Mouse (Mus musculus): Measurements from ENCODE around the gene Erbb3. TPM values are rescaled to one million over a fixed set of nuclear protein-coding genes. Genes with fewer than 3 reads are reported as not detected.
"Not testable (repeated sequence)": the region's sequence is repeated elsewhere in the genome, so short reads cannot be mapped to it uniquely, and the experiment has no call there.

Erbb3 gene
- 20.0 and 24.9 TPM in 2 replicates for polyA plus RNA-seq (2012; rRNA removed)

DNA sequence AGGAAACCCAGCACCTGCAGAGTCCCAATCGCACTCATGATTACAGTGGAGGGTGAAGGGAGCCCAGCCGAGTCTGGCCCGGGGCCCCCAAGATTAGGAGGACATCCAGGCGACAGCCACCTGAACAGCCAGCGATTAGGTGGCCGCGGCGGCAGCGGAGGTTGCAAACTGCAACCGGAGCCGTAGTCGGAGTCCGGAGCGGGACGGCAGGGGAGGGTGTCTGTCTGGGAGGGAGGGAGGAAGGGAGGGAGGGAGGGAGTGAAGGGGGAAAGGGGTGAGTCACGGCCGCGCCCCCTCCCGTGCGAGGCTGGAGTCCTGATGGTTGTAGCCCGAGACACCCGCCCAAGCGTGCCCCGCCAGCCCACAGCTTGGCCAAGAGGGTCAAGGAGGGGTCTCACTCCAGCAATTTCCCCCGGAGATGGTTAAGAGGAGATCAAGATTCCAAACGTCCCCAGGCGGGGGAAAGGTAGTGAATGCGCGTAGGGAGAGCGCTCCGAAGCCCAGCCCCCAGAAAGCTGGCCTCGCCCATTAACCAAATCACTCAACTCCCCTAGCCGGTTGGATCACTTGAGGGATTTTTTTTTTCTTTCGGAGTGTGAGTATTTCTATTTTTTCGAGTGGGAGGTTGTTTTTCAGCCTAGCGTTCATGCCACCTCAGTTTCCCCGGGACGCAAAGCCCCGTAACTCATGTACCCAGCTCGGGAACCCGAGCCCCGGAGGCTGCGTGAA is at the start of gene Erbb3:
TSS of gene Erbb3 (minus strand) at position 189 of the 729 bp plus-strand sequence.
- TF ChIP-seq POLR2A (IDR thresholded peaks at IDR 0.05; ENCODE audit: borderline replicate concordance, extremely low read depth, low read depth, low read length) (peak; percentile 13; the same call in 1 of the 2 replicates), CTCF (IDR thresholded peaks at IDR 0.05; ENCODE audit: insufficient read depth, low read length) (no peak)
- Histone ChIP-seq H3K4me3 (replicated peaks; ENCODE audit: extremely low read depth, low read depth, low read length) (peak within 1 kb of the TSS; percentile 78), H3K4me1 (ENCODE audit: control insufficient read depth, insufficient read depth, low read length) (no peaks in the 10 kb centered on the region)
- DNase-seq, result peak; percentile 85
- under 1% methylated on average over 33 of the region's 43 CpGs for WGBS

DNA sequence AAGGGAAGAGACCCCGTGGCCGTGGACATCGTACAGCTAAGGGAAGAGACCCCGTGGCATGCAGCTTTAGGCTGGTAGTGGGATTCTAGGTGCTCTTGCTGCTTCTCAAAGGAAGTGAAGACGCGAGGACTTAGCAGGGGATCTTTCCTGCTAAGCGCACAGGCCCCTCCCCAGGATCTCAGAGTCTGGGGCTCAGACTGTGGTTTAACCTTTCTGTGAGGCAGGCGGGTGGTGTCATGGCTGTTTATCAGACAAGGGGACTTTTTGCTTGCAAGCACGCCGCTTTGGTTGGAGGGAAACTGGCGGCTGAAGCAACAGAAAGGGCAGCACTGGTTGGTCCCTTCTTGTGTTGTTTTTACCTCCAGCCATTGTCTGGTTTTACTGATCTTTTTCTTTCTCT is 47.6 kb upstream of the Erbb3 start:
- no peaks in the 10 kb centered on the region for H3K4me1 ChIP-seq (ENCODE audit: control insufficient read depth, insufficient read depth, low read length)
- no peak for TF ChIP-seq CTCF (IDR thresholded peaks at IDR 0.05; ENCODE audit: insufficient read depth, low read length)
- no peak for TF ChIP-seq POLR2A (IDR thresholded peaks at IDR 0.05; ENCODE audit: borderline replicate concordance, extremely low read depth, low read depth, low read length)
- DNase-seq, result no peak
- H3K4me3 ChIP-seq (replicated peaks; ENCODE audit: extremely low read depth, low read depth, low read length), result no peak overlapping the region
- 28% methylated on average over 11 of the region's 11 CpGs for WGBS

DNA sequence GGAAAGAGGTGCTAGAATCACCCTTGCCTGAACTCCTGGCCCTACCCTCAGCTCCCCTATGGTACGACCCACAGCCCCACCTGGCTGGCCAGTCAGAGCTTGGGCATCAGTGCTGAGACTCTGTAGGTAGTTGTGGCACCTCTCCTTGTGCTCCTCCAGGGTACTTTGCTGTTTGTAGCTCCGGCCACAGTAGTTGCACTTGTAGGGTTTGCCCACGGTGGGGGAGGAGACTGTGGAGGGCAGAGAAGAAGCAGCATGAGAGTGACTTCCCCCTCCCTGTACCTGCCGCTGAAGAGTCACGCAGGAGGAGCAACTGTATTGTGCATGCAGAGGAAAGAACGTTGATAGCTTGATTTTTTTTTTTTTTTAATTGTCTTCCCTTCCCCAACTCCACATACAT is 47.1 kb upstream of the Erbb3 start:
- H3K4me1 ChIP-seq (ENCODE audit: control insufficient read depth, insufficient read depth, low read length), result no peaks in the 10 kb centered on the region
- no peak for DNase-seq
- no peak overlapping the region for H3K4me3 ChIP-seq (replicated peaks; ENCODE audit: extremely low read depth, low read depth, low read length)
- 43% methylated on average over 6 of the region's 6 CpGs for WGBS
- TF ChIP-seq POLR2A (IDR thresholded peaks at IDR 0.05; ENCODE audit: borderline replicate concordance, extremely low read depth, low read depth, low read length) (no peak), CTCF (IDR thresholded peaks at IDR 0.05; ENCODE audit: insufficient read depth, low read length) (no peak)

DNA sequence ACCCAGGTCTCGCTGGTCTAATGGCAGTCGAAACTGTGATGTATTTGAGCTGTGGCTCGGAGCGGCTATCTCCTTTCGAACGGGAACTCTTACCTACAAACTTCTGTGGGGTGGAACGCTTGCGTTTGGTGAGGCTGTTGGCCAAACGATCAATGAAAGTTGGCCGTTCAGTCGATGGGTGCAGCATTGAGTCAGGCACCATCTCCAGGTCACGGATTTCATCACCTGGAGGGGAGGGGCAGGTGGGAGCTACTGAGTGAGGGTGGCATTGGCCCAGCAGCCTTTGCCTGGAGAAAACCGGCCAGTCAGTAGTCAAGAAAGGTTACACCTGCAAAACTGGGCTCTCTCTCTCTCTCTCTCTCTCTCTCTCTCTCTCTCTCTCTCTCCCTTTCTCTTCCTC is 46.2 kb upstream of the Erbb3 start:
- DNase-seq, result no peak

DNA sequence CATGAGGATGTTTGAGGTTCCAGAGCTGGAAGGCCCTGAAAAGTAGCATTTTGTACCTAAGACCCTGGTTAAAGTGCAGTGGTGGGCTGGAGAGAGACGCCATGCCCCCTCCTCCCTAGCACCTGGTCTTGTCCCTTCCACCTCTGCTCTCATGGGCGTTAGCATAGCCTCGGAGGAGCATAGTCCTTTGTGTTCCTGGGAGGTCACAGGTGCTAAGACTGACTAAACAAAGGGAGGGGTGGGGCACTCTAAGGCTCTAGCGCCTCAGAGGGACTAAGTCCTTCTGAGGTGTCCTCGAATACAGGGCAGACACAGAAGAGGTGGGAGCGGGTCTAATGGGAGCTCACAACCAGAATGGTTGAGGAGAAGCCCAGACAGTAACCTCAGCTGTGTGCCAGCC is 42.1 kb upstream of the Erbb3 start:
- DNase-seq, result no peak
- H3K4me3 ChIP-seq (replicated peaks; ENCODE audit: extremely low read depth, low read depth, low read length), result no peak overlapping the region
- no peak for TF ChIP-seq CTCF (IDR thresholded peaks at IDR 0.05; ENCODE audit: insufficient read depth, low read length)
- WGBS, result 23% methylated on average over 6 of the region's 6 CpGs
- no peaks in the 10 kb centered on the region for H3K4me1 ChIP-seq (ENCODE audit: control insufficient read depth, insufficient read depth, low read length)

More for the DNA sequence above, 46.2 kb upstream of the Erbb3 start:
- 93% methylated on average over 13 of the region's 13 CpGs for WGBS
- TF ChIP-seq CTCF (IDR thresholded peaks at IDR 0.05; ENCODE audit: insufficient read depth, low read length) (no peak), POLR2A (IDR thresholded peaks at IDR 0.05; ENCODE audit: borderline replicate concordance, extremely low read depth, low read depth, low read length) (no peak)
- no peak overlapping the region for H3K4me3 ChIP-seq (replicated peaks; ENCODE audit: extremely low read depth, low read depth, low read length)
- H3K4me1 ChIP-seq (ENCODE audit: control insufficient read depth, insufficient read depth, low read length), result no peaks in the 10 kb centered on the region

DNA sequence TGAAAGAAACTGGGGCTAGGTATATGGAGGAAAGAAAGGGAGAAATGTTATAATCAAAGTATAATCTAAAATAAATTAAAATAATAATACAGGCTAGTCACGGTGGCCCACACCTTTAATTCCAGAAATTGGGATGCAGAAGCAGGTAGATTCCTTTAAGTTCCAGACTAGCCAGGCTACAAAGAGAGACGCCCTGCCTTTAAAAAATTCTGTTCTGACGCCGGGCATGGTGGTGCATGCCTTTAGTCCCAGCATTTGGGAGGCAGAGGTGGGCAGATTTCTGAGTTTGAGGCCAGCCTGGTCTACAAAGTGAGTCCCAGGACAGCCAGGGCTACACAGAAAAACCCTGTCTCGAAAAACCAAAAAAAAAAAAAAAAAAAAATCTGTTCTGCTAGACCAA is 40.9 kb upstream of the Erbb3 start:
- WGBS, result 85% methylated on average over 5 of the region's 5 CpGs
- H3K4me1 ChIP-seq (ENCODE audit: control insufficient read depth, insufficient read depth, low read length); DNase-seq; H3K4me3 ChIP-seq (replicated peaks; ENCODE audit: extremely low read depth, low read depth, low read length): not testable (repeated sequence)

DNA sequence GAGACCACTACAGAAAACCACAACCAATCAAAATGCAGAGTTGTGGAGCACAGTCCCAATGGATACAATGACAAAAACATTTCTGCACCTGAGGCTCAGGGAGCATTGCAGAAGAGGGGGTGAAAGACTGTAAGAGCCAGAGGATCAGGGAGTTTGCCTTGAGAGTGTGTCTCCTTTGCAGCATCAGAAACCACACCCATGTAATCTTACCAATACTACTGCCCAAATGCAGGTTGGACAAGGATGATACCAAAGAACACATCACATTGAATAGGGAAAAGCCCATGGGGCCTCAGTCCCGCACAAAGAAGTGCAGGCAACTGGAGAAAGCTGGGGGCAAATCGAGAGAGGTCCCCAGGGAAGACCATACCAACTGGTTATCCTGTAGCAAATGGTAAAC is 40.3 kb upstream of the Erbb3 start:
- WGBS, result 84% methylated on average over 2 of the region's 2 CpGs
- DNase-seq, result no peak
- Histone ChIP-seq H3K4me3 (replicated peaks; ENCODE audit: extremely low read depth, low read depth, low read length) (no peak overlapping the region), H3K4me1 (ENCODE audit: control insufficient read depth, insufficient read depth, low read length) (peaks cover 6% of the 10 kb centered on the region)
- TF ChIP-seq POLR2A (IDR thresholded peaks at IDR 0.05; ENCODE audit: borderline replicate concordance, extremely low read depth, low read depth, low read length) (no peak), CTCF (IDR thresholded peaks at IDR 0.05; ENCODE audit: insufficient read depth, low read length) (no peak)

DNA sequence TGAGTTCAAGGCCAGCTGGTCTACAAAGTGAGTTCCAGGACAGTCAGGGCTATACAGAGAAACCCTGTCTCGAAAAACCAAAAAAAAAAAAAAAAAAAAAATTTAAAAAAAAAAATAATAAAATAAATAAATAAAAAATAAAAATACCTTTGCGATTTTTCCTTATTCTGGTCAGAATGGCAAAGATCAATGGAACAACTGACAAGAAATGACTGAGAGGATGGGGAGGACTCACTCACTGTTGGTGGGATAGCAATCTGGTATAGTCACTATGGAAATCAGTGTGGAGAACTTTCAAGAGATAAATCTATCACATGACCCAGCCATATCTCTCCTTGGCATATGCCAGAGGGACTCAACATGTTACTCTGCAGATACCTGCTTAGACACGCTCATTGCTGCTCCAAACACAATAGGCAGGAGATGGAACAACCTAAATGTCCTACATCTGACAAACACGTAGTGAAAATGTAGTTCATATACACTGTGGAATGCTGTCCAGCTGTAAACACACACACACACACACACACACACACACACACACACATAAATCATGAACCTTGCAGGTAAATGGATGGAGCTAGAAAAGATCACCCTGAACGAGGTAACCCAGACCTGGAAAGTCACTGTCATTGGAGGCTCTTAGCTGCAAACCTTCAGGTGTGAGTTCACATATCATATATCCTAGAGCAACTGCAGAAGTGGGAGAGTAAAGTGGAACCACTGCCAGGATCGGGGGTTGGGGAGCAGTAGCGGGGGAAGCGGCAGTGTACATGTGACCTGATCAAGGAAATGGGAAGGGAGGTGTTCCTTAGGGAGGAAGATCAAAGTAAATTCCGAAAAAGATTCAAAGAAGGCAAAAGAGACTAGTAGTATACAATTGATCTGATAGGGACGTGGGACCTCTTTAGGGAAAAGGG is 38.2 kb upstream of the Erbb3 start:
- Histone ChIP-seq H3K4me3 (replicated peaks; ENCODE audit: extremely low read depth, low read depth, low read length) (no peak overlapping the region), H3K4me1 (ENCODE audit: control insufficient read depth, insufficient read depth, low read length) (peaks cover 6% of the 10 kb centered on the region)
- no peak for DNase-seq
- TF ChIP-seq CTCF (IDR thresholded peaks at IDR 0.05; ENCODE audit: insufficient read depth, low read length) (no peak), POLR2A (IDR thresholded peaks at IDR 0.05; ENCODE audit: borderline replicate concordance, extremely low read depth, low read depth, low read length) (no peak)
- WGBS, result 59% methylated on average over 10 of the region's 10 CpGs

DNA sequence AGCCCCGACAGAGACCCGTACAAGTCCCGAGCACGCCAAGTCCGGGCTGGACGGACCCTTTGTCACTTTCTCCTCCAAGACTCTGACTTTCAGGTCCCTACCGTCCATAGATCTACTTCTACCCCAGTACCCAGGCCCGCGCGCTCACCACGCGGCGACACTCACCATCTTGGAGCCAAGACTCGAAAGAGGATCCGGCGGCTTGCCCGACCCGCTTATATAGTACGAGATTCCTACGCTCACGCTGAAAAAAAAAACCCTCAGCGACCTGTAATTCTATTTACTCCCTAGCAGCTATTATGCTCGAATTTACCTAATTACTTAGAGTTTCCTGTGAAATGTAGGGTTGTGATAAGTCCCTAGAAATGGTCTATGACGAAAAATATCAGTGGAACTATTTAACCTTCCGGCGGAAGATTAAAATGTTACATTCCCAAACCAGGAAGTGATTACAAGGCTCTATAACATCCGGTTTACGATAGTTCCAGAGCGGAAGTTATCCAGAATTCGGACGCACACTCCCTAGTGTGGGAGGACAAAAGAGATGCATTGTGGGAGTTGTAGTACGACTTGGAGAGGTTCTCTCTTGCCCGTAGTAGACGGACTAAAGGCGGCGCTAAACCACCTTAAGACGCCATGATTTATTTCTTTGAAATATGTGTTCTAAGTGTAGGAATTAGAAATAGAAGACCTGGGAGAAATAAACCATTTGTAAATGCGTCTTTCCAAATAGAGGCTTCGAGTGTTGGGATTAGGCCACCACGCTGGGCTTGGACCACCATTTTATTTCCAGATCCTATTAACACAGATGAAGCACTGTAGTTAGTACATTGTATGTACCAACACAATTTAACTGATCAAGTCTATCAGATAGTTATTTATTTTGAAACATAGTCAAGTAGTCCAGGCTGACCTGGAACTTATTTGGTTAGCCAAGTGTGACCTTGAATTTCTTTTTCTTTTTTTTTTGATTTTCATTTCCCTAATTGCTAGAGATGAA is 37.2 kb upstream of the Erbb3 start, which contains the start of gene Rps26:
TSS of gene Rps26 (minus strand) at position 437 of the 1,000 bp plus-strand sequence.
- H3K4me3 ChIP-seq (replicated peaks; ENCODE audit: extremely low read depth, low read depth, low read length), result peak within 1 kb of the TSS; percentile 93
- H3K4me1 ChIP-seq (ENCODE audit: control insufficient read depth, insufficient read depth, low read length), result peaks cover 6% of the 10 kb centered on the region
- TF ChIP-seq CTCF (IDR thresholded peaks at IDR 0.05; ENCODE audit: insufficient read depth, low read length) (no peak), POLR2A (IDR thresholded peaks at IDR 0.05; ENCODE audit: borderline replicate concordance, extremely low read depth, low read depth, low read length) (peak; percentile 95; the same call in 1 of the 2 replicates)
- peak; percentile 80 for DNase-seq
- WGBS, result 1% methylated on average over 40 of the region's 40 CpGs

All from lung, adult 2 months (tissue).